ENCODE assay signal across 8 mouse cellular contexts in the genomic region with DNA sequence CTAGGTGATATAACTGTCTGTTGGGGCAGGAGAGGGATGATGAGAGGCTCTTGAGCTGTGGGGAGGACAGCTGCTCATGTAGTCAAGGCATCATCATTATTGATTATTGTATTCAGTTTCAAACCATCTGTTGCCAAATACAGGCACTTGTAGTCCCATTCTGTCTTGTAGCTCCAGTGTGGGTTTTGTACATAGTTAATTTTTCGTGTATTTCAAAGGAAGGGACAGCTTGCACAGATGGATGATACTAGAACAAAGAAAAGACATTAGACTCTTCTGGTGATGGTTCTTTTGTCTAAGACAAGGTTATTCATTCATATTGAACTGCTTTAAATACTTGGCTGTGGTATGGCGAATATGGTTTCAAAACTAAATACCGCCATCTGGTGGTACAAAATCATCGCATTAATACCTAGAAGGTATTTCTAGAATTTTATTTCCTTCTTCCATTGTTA.
DNase-seq lines count a peak whose midpoint lies in the region; ATAC-seq and TF ChIP-seq lines count a peak whose summit lies in the region.

No protein-coding gene starts in this region.

- H3K4me2 ChIP-seq in heart, postnatal 0 days (ENCODE audit: low read depth, low read length), result no peak overlapping the region
- no peak overlapping the region for H3K4me2 ChIP-seq in intestine, embryonic 14.5 days (ENCODE audit: low read length)
- H3K4me2 ChIP-seq in midbrain, postnatal 0 days (ENCODE audit: low read depth, low read length, poor library complexity, severe bottlenecking), result no peak overlapping the region

- peak; percentile 43 for DNase-seq in heart, postnatal 0 days (ENCODE audit: low spot score)
- DNase-seq in heart, embryonic 10.5 days (ENCODE audit: low spot score), result no peak
- DNase-seq in brain, embryonic 18.5 days (ENCODE audit: low read depth, low spot score), result peak; percentile 58
- DNase-seq in intestine, embryonic 14.5 days (ENCODE audit: low spot score), result no peak
- DNase-seq in midbrain, postnatal 0 days (ENCODE audit: low spot score), result peak; percentile 85
- no peak for DNase-seq in ovary, postnatal 10 days (ENCODE audit: low spot score)

- H3K27me3 ChIP-seq in heart, postnatal 0 days (ENCODE audit: control insufficient read depth, insufficient read depth, low read length), result no peaks in the 10 kb centered on the region
- no peaks in the 10 kb centered on the region for H3K27me3 ChIP-seq in heart, embryonic 10.5 days (ENCODE audit: insufficient read depth, poor library complexity, severe bottlenecking)
- no peaks in the 10 kb centered on the region for H3K27me3 ChIP-seq in E14TG2a.4 (ENCODE audit: insufficient read depth, low read length)
- H3K27me3 ChIP-seq in intestine, embryonic 14.5 days (replicated peaks; ENCODE audit: control insufficient read depth, insufficient read depth, low read length), result no peaks in the 10 kb centered on the region
- no peaks in the 10 kb centered on the region for H3K27me3 ChIP-seq in midbrain, postnatal 0 days (ENCODE audit: insufficient read depth, low read length)

- ATAC-seq in heart, postnatal 0 days (ENCODE audit: insufficient read depth, low read depth), result no peak
- ATAC-seq in intestine, embryonic 14.5 days (replicated peaks; ENCODE audit: low FRiP score, low TSS enrichment, low read depth), result peak; percentile 60; the same call in 1 of the 2 replicates
- ATAC-seq in midbrain, postnatal 0 days (ENCODE audit: low FRiP score), result peak; percentile 75
- ATAC-seq in activated CD4-positive, CD25-positive, alpha-beta regulatory T cell, adult 4 months, result no peak

- H3K36me3 ChIP-seq in heart, postnatal 0 days (replicated peaks; ENCODE audit: control insufficient read depth, insufficient read depth, low read length), result no peaks in the 10 kb centered on the region
- H3K36me3 ChIP-seq in heart, embryonic 10.5 days, result no peaks in the 10 kb centered on the region
- no peaks in the 10 kb centered on the region for H3K36me3 ChIP-seq in E14TG2a.4 (ENCODE audit: insufficient read depth, low read length)
- H3K36me3 ChIP-seq in intestine, embryonic 14.5 days (ENCODE audit: control insufficient read depth, insufficient read depth, low read length), result no peaks in the 10 kb centered on the region
- H3K36me3 ChIP-seq in midbrain, postnatal 0 days (ENCODE audit: insufficient read depth, low read length), result no peaks in the 10 kb centered on the region

- no peak for TF ChIP-seq EP300 in heart, postnatal 0 days (IDR thresholded peaks at IDR 0.05; ENCODE audit: low read depth)

- no peak overlapping the region for H3K4me3 ChIP-seq in heart, postnatal 0 days (ENCODE audit: low read depth, low read length)
- H3K4me3 ChIP-seq in heart, embryonic 10.5 days, result no peak overlapping the region
- no peak overlapping the region for H3K4me3 ChIP-seq in E14TG2a.4 (replicated peaks; ENCODE audit: low read length)
- H3K4me3 ChIP-seq in intestine, embryonic 14.5 days (ENCODE audit: low read depth, low read length), result no peak overlapping the region
- no peak overlapping the region for H3K4me3 ChIP-seq in midbrain, postnatal 0 days (ENCODE audit: low read depth, low read length)

- 22% methylated on average over 4 of the region's 4 CpGs for WGBS in heart, postnatal 0 days
- 37% methylated on average over 4 of the region's 4 CpGs for WGBS in heart, embryonic 10.5 days
- 36% methylated on average over 4 of the region's 4 CpGs for WGBS in intestine, embryonic 14.5 days
- 25% methylated on average over 4 of the region's 4 CpGs for WGBS in midbrain, postnatal 0 days

- no peaks in the 10 kb centered on the region for H3K9me3 ChIP-seq in heart, postnatal 0 days (replicated peaks; ENCODE audit: control insufficient read depth, low read length)
- no peaks in the 10 kb centered on the region for H3K9me3 ChIP-seq in heart, embryonic 10.5 days
- H3K9me3 ChIP-seq in E14TG2a.4 (ENCODE audit: low read length), result peaks cover 2% of the 10 kb centered on the region
- H3K9me3 ChIP-seq in intestine, embryonic 14.5 days (ENCODE audit: control insufficient read depth, low read length), result no peaks in the 10 kb centered on the region
- H3K9me3 ChIP-seq in midbrain, postnatal 0 days (ENCODE audit: low read length), result no peaks in the 10 kb centered on the region

- no peak overlapping the region for H3K9ac ChIP-seq in heart, postnatal 0 days (replicated peaks; ENCODE audit: low read depth, low read length)
- H3K9ac ChIP-seq in intestine, embryonic 14.5 days (ENCODE audit: low read length), result no peak overlapping the region
- H3K9ac ChIP-seq in midbrain, postnatal 0 days (replicated peaks; ENCODE audit: low read length, poor library complexity, severe bottlenecking), result no peak overlapping the region

- peak; percentile 61 for TF ChIP-seq CTCF in heart, postnatal 0 days (IDR thresholded peaks at IDR 0.05; ENCODE audit: low read depth)
- peak; percentile 44 for TF ChIP-seq CTCF in E14TG2a.4 (conservative IDR thresholded peaks at IDR 0.05; ENCODE audit: low read length)
- peak; percentile 83 for TF ChIP-seq CTCF in midbrain, postnatal 0 days (IDR thresholded peaks at IDR 0.05)

- H3K4me1 ChIP-seq in heart, postnatal 0 days (ENCODE audit: control insufficient read depth, insufficient read depth), result no peaks in the 10 kb centered on the region
- H3K4me1 ChIP-seq in heart, embryonic 10.5 days, result no peaks in the 10 kb centered on the region
- H3K4me1 ChIP-seq in E14TG2a.4 (replicated peaks; ENCODE audit: low read depth, low read length), result no peaks in the 10 kb centered on the region
- no peaks in the 10 kb centered on the region for H3K4me1 ChIP-seq in intestine, embryonic 14.5 days (replicated peaks; ENCODE audit: control insufficient read depth, insufficient read depth, low read length)
- no peaks in the 10 kb centered on the region for H3K4me1 ChIP-seq in midbrain, postnatal 0 days (ENCODE audit: insufficient read depth, low read length)

- no peak overlapping the region for H3K27ac ChIP-seq in heart, postnatal 0 days (ENCODE audit: low read depth)
- no peak overlapping the region for H3K27ac ChIP-seq in heart, embryonic 10.5 days
- H3K27ac ChIP-seq in intestine, embryonic 14.5 days (ENCODE audit: low read depth), result no peak overlapping the region
- no peak overlapping the region for H3K27ac ChIP-seq in midbrain, postnatal 0 days (ENCODE audit: low read depth, low read length)

Comparison
In these comparisons a context has a peak if more than half of its experiments do, and no peak if none do; other contexts are left out.
1. DNase-seq: peak in heart, postnatal 0 days (single experiment), brain, embryonic 18.5 days (single experiment) and midbrain, postnatal 0 days (single experiment); none in heart, embryonic 10.5 days (single experiment), intestine, embryonic 14.5 days (single experiment) and ovary, postnatal 10 days (single experiment).
2. ATAC-seq: peak in intestine, embryonic 14.5 days (single experiment) and midbrain, postnatal 0 days (single experiment); none in heart, postnatal 0 days (single experiment) and activated CD4-positive, CD25-positive, alpha-beta regulatory T cell, adult 4 months (single experiment).
3. Peak in every context shown above with its lines, with median percentiles within 50 percentile points of each other: CTCF ChIP-seq.